Mouse (Mus musculus) layer of hippocampus, postnatal 36 days (tissue): ENCODE data around the gene Olfr982. TPM values are rescaled to one million over a fixed set of nuclear protein-coding genes. Genes with fewer than 3 reads are reported as not detected.

Experiments
- DNase-seq, 2 experiments: peaks; one replicate each; pipeline ENCODE4 v3.0.0; 2022
- total RNA-seq, 2 experiments: library from RNA; stranded (reverse); gene quantifications; 2 replicates each; pipeline ENCODE4 v1.2.3; 2021

Gene Olfr982
- not detected for total RNA-seq

DNA sequence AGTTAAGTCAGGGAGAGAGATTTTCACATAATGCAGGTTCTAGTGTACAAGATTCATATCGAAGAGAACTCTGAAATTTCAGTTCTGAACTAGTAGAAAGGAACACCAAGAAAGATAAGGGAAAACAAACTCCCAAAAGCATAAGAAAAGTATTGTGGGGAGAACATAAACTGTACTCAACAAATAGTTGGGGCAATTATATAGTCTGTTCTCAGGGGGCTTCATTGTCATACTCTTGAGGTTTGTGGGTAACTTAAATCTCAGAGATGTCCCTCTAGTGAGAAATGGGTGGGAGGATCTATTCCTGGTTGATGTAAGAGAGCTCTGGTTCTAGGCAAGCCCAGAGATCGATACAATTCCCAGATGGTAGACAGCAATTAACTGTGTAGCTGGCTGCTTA is at the start of gene Olfr982:
Gene Olfr982 (plus strand): TSS at position 301 of the 400 bp plus-strand sequence.
- DNase-seq = no peak

DNA sequence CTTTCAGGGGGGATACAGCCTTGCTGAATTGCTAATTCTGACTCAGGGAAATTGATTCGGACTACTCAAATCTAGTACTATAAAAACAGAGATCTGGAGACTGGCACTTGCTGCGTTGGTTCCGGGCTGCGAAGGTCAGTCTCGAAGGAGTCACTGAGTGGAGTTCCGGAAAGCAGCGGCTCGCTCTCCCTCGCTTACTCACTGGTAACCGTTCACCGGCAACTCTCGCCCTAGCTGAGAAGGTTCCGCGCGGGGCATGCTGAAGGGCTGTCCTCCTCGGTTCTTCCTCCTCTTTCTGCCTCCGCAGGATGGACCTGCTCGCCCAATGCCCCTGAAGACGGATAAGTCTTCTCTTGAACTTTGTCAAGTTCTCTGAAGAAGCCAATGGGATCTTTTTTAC is 23.5 kb upstream of the Olfr982 start:
- DNase-seq = no peak

DNA sequence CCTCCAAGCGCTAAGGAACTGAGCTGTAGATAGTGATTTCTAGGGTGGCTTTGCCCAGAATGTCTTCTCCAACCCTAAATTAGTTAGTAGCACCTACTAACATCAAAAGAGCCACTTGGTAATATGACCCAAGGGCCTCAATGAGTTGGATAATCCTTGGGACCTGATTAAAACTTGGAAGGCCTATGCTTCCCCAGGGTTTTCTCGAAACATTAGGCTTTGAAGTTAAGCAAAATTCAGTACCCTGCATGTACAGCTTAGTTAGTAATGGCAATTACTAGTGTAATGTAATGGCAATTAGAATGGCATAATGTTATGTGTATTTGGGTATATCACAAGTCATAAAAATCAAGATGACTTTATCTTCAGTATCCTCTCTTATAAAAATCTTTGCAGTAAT is 19.9 kb downstream of the Olfr982 start, which contains the start of gene Olfr983:
Gene Olfr983 (minus strand): TSS at position 101 of the 400 bp plus-strand sequence.
- DNase-seq = no peak

DNA sequence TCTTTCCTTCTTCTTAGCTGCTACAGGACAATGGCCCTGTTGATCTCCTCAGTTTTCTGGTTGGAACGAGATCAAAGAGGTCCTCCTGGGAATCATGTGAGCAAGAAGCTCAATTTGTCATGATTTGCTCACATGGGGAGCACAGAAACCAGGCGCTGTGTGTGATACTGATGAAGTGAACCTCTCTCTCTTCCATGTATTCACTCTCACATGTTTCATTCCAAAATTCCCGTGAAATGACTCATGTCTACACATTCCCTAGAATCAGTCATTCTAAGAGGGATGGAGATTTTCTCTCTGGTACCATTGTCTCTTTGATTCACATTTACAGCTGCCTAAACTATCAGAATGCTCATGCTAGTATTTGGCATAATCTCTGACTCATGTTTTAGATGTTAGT is 21.1 kb downstream of the Olfr982 start:
- DNase-seq = no peak

DNA sequence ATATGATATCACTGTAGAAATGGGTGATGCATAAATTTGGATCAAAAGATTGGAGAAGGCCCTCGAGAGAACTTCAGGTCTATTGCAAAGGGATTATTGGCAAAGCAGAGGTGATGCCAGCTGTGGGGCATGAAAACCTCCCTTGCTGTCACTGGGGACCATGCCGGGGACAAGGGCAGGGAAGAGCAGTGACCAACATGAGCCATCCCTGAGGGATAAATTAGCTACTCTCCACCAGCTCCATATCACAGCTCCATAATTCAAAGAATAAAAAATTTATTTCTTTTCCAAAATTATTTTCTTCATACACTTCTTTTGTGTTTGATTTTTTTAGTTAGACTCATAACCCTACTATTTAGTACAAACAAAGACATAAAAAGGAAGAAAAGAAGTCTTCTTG is 40.5 kb downstream of the Olfr982 start, which contains the start of gene Olfr984:
Gene Olfr984 (minus strand): TSS at position 101 of the 400 bp plus-strand sequence.
- DNase-seq = no peak

DNA sequence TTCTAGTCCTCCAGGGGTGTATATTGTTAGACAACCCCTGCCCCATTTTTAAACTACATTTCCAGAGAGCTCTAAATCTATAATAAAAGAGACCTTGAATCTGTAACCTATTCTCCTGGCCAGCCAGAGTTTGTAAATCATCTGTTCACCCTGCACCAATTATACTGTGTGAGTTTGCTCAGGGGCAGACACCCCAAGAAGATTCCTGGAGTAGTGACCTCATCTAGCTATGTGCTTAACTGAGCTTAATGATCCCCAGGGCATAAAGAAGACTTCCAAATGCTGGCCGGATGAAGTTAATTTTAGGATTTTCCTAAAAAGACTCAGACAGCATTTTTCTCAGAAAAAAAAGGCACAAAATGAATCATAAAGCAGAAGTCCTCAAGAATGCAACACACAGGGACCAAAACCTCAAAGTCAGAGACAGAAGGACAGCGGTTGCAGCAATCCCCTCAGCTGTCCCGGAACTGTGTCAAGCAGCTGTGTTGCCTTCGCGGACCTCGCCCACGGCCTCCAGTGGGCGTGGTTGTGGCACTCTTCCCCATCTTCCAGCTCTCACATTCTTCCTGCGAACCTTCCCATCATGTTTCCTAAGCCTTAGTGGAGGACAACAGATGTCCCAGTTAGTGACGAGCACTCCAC is 43.1 kb downstream of the Olfr982 start:
- no peak for DNase-seq

DNA sequence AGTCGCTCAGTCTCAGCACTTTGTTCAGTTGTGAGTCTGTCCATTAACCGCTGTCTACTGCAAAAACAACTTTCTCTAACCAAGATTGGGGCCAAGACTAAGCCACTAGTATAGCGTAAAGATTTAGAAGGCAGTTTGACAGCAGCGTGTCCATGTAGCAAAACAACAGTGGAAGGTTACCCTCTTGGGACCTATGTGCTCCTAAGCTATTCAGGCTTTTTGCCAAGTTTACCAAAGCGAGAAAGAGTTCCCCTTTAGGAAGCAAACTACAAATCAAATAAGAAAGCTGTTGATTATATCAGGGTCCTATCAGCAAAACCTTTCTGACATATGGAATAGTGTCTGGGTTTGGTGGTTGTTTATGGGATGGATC is 43.6 kb downstream of the Olfr982 start:
- DNase-seq = no peak

Other genes starting within 250 kb of the Olfr982 start
- not detected for gene Olfr971, start 237.0 kb upstream of the Olfr982 start, total RNA-seq
- not detected for gene Olfr972, start 207.4 kb upstream of the Olfr982 start, total RNA-seq
- gene Olfr229, start 166.5 kb upstream of the Olfr982 start, total RNA-seq = not detected
- not detected for gene Olfr974, start 136.3 kb upstream of the Olfr982 start, total RNA-seq
- not detected for gene Olfr975, start 121.8 kb upstream of the Olfr982 start, total RNA-seq
- not detected for gene Olfr976, start 112.7 kb upstream of the Olfr982 start, total RNA-seq
- gene Olfr978, start 81.7 kb upstream of the Olfr982 start, total RNA-seq = not detected
- gene Olfr979, start 70.4 kb upstream of the Olfr982 start, total RNA-seq = not detected
- gene Olfr980, start 64.2 kb upstream of the Olfr982 start, total RNA-seq = not detected
- not detected for gene Olfr981, start 52.4 kb upstream of the Olfr982 start, total RNA-seq
- not detected for gene Olfr983, start 19.8 kb downstream of the Olfr982 start, total RNA-seq
- not detected for gene Olfr984, start 40.4 kb downstream of the Olfr982 start, total RNA-seq
- not detected for gene Olfr985, start 56.4 kb downstream of the Olfr982 start, total RNA-seq
- not detected for gene Tmem225, start 74.3 kb downstream of the Olfr982 start, total RNA-seq
- gene Olfr986, start 107.1 kb downstream of the Olfr982 start, total RNA-seq = not detected
- gene Zfp202, start 118.5 kb downstream of the Olfr982 start, total RNA-seq = 1 to 10 TPM; 3.7 to 4.2 TPM
- gene Scn3b, start 195.4 kb downstream of the Olfr982 start, total RNA-seq = 100 to 1,000 TPM; 249 to 260 TPM